Comparison of ENCODE assay signal across 16 mouse cellular contexts in the genomic region with DNA sequence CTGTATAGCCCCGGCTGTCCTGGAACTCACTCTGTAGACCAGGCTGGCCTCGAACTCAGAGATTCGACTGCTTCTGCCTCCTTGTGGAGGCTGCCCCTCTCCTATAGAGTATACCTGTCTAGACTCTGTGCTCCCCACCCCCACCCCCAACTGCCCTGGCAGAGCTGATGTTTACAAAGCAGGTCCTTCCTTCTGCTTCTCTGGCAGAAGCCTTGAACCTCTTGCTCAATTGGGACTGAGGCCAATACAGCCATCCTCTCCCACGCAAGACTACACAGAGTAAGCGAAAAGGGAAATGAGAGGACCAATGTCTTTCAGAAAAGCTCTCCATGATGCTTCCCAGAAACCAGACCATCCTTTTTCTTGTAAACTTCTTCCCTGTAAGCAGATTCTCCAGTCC. TPM values are rescaled to one million over a fixed set of nuclear protein-coding genes. Genes with fewer than 3 reads are reported as not detected.
DNase-seq lines count a peak whose midpoint lies in the region.
"Had no signal": no experiment of that assay in that cellular context is flagged by ENCODE, and none has a peak within 500 bp of the region (broad histone marks: within the 10 kb centered on the region; RNA-seq: fewer than 3 reads in every experiment).

No protein-coding gene starts in this region.

- H3K27me3 ChIP-seq in heart, embryonic 10.5 days (ENCODE audit: insufficient read depth, poor library complexity, severe bottlenecking), result no peaks in the 10 kb centered on the region
- H3K27me3 ChIP-seq: stomach, embryonic 15.5 days had no signal

- H3K36me3 ChIP-seq in heart, embryonic 10.5 days, result no peaks in the 10 kb centered on the region
- H3K36me3 ChIP-seq in macrophage (ENCODE audit: inconsistent target), result peaks cover 39% of the 10 kb centered on the region
- H3K36me3 ChIP-seq: forebrain, embryonic 12.5 days; midbrain, embryonic 12.5 days; stomach, embryonic 15.5 days had no signal

- DNase-seq in heart, adult 11 months, result peak; percentile 96
- no peak for DNase-seq in heart, embryonic 10.5 days (ENCODE audit: low spot score)
- peak; percentile 57 for DNase-seq in ES-CJ7 (ENCODE audit: low read depth, low spot score)
- peak; percentile 53 for DNase-seq in brain, adult 2 months (ENCODE audit: low read depth, low spot score)
- no peak for DNase-seq in right cerebral cortex, postnatal 10 days (ENCODE audit: low spot score in 2 of 2)
- no peak for DNase-seq in urinary bladder, postnatal 14 days (ENCODE audit: low spot score)
- DNase-seq: cerebellum, adult 18-20 months; kidney, adult 9 months; thymus, postnatal 36 days had no signal

- H3K4me1 ChIP-seq in heart, embryonic 10.5 days, result peaks cover 8% of the 10 kb centered on the region
- H3K4me1 ChIP-seq: forebrain, embryonic 12.5 days; midbrain, embryonic 12.5 days; stomach, embryonic 15.5 days had no signal

- no peak overlapping the region for H3K4me3 ChIP-seq in heart, embryonic 10.5 days
- H3K4me3 ChIP-seq in macrophage (ENCODE audit: inconsistent target), result peak overlapping the region; percentile 80
- H3K4me3 ChIP-seq: forebrain, embryonic 12.5 days; midbrain, embryonic 12.5 days; stomach, embryonic 15.5 days had no signal

- H3K9me3 ChIP-seq in heart, embryonic 10.5 days, result no peaks in the 10 kb centered on the region
- H3K9me3 ChIP-seq: forebrain, embryonic 12.5 days; midbrain, embryonic 12.5 days; stomach, embryonic 15.5 days had no signal

- no peak overlapping the region for H3K27ac ChIP-seq in heart, embryonic 10.5 days
- peak overlapping the region; percentile 97 for H3K27ac ChIP-seq in macrophage
- H3K27ac ChIP-seq: forebrain, embryonic 12.5 days; midbrain, embryonic 12.5 days; stomach, embryonic 15.5 days had no signal

- peaks cover 69% of the 10 kb centered on the region for H3K79me2 ChIP-seq in macrophage (ENCODE audit: inconsistent target)

- WGBS in heart, embryonic 10.5 days, result 85% methylated on average over 5 of the region's 5 CpGs
- WGBS in macrophage (ENCODE audit: missing documents), result 46% methylated on average over 5 of the region's 5 CpGs

RNA-seq across cellular contexts. Expression of a gene that starts 7.5 kb away (rescaled TPM):
- polyA plus RNA-seq in heart, embryonic 10.5 days (2016; fragmentation: Nextera tagmentation; extraction: Ambion mirVana), result 1.3 and 4.1 TPM in 2 replicates
- 100 to 1,000 TPM in 2 of 26 experiments, 10 to 100 TPM in 24; 11.2 to 126 (median 31.3) TPM for total RNA-seq in macrophage (2018; cell fraction: chromatin; rRNA removed)
- total RNA-seq in macrophage (2018; cell fraction: cytosol; rRNA removed), result 1,000 to 10,000 TPM in 1 of 26 experiments, 100 to 1,000 TPM in 25; 241 to 1,033 (median 488) TPM
- total RNA-seq in macrophage (2018; cell fraction: nucleus; rRNA removed), result 100 to 1,000 TPM in 22 of 26 experiments, 10 to 100 TPM in 4; 68.5 to 379 (median 158) TPM
- 921 to 1,206 TPM (median 1,155 TPM) in 3 replicates for polyA plus RNA-seq in macrophage (2018)

RNA-seq across cellular contexts. Expression of a gene that starts 38.5 kb away (rescaled TPM):
- 0.14 TPM in 1 of 2 replicates, not detected in the other for polyA plus RNA-seq in heart, embryonic 10.5 days (2016; fragmentation: Nextera tagmentation; extraction: Ambion mirVana)
- total RNA-seq in macrophage (2018; cell fraction: chromatin; rRNA removed), result 10 to 100 TPM in 18 of 26 experiments, 1 to 10 TPM in 8; 2.8 to 51.5 (median 15.7) TPM
- total RNA-seq in macrophage (2018; cell fraction: cytosol; rRNA removed), result 100 to 1,000 TPM; 164 to 540 (median 249) TPM
- total RNA-seq in macrophage (2018; cell fraction: nucleus; rRNA removed), result 100 to 1,000 TPM in 12 of 26 experiments, 10 to 100 TPM in 14; 45.3 to 292 (median 97.1) TPM
- polyA plus RNA-seq in macrophage (2018), result 192 to 337 TPM (median 269 TPM) in 3 replicates
- total RNA-seq: left cerebral cortex, postnatal 36 days; MEL had no signal
- polyA plus RNA-seq: heart, embryonic 11.5 days had no signal

RNA-seq across cellular contexts. Expression of a gene that starts 56.5 kb away (rescaled TPM):
- polyA plus RNA-seq in heart, embryonic 10.5 days (2016; fragmentation: Nextera tagmentation; extraction: Ambion mirVana), result 1.6 and 3.7 TPM in 2 replicates
- total RNA-seq in macrophage (2018; cell fraction: chromatin; rRNA removed), result 1 to 10 TPM in 7 of 26 experiments, not detected in 19; 1.0 to 4.4 (median 2.4) TPM
- total RNA-seq in macrophage (2018; cell fraction: cytosol; rRNA removed), result 10 to 100 TPM in 2 of 26 experiments, 1 to 10 TPM in 24; 5.7 to 13.1 (median 7.1) TPM
- total RNA-seq in macrophage (2018; cell fraction: nucleus; rRNA removed), result 1 to 10 TPM in 17 of 26 experiments, under 1 TPM in 3, not detected in 6; 0.63 to 4.1 (median 1.8) TPM
- 4.2 to 31.6 TPM (median 7.6 TPM) in 3 replicates for polyA plus RNA-seq in macrophage (2018)

Comparison
In these comparisons a context has a peak if more than half of its experiments do, and no peak if none do; other contexts are left out.
1. DNase-seq: peak in heart, adult 11 months (single experiment), ES-CJ7 (single experiment) and brain, adult 2 months (single experiment); none in heart, embryonic 10.5 days (single experiment), right cerebral cortex, postnatal 10 days (0 of 2) and urinary bladder, postnatal 14 days (single experiment).
2. RNA of a gene that starts 7.5 kb away (polyA plus RNA-seq): 921 to 1,206 TPM in macrophage; 1.3 to 4.1 TPM in heart, embryonic 10.5 days; every median in the first group is over 100 times any median in the second.
3. RNA of a gene that starts 38.5 kb away (polyA plus RNA-seq): 192 to 337 TPM in macrophage; 0.14 TPM in heart, embryonic 10.5 days; every median in the first group is over 100 times any median in the second.